Mouse (Mus musculus): ENCODE results near the gene Nudt1. TPM values are rescaled to one million over a fixed set of nuclear protein-coding genes. Genes with fewer than 3 reads are reported as not detected.
A peak's percentile ranks its signal among the peaks of the same experiment; 100 is the strongest.

The Nudt1 gene
- 44.8 and 54.7 TPM in 2 replicates for polyA plus RNA-seq (2014; fragmentation: Nextera tagmentation; extraction: Ambion mirVana)

DNA sequence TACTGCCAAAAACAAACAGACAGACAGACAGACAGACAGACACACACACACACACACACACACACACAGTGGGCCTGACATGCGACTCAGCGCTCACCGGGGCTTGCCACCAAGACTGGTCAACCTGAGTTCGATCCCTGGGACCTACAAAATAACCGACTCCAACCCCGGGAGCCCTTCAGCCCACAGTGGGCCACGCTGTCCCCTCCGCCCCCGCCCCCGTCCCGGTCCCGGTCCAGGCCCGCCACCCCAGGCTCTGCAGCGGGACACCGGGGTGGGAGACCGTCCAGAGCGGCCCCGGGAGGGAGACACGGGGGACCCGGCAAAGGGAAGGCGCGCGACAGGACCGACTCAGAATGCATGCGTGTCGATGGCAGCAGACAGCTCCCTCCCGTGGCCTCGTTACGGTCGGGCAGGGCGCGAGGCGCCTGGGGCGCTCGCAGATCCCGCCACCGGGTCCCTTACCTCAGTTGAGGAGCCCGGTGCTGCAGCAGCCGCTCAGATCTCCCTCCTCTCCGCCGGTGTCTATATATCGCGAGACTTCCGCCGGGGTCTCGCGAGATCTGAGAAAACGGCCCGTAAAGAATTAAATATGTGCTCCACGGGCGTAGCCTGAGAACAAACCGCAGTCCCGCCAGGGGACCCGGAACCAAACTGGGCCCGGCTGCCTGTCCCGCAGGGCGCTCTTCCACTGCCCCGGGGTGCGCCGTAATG lies at the start of gene Nudt1, which contains the start of gene Mad1l1:
TSS of gene Nudt1 (plus strand) at position 615 of the 714 bp plus-strand sequence.
TSS of gene Mad1l1 (minus strand) at position 511 of the 714 bp plus-strand sequence.
- Histone ChIP-seq H3K4me1 (ENCODE audit: control insufficient read depth, insufficient read depth, low read length) (no peaks in the 10 kb centered on the region), H3K36me3 (replicated peaks; ENCODE audit: control insufficient read depth, insufficient read depth, low read depth, low read length) (no peaks in the 10 kb centered on the region; the same call in 1 of the 2 replicates), H3K4me2 (ENCODE audit: low read depth, low read length) (peak within 1 kb of the TSS; percentile 69), H3K9ac (replicated peaks; ENCODE audit: low read length) (peak within 1 kb of the TSS; percentile 98), H3K27me3 (ENCODE audit: control insufficient read depth, insufficient read depth, low read length) (no peaks in the 10 kb centered on the region), H3K9me3 (replicated peaks; ENCODE audit: control insufficient read depth, low read length) (no peaks in the 10 kb centered on the region), H3K27ac (replicated peaks; ENCODE audit: low read depth, low read length) (peak within 1 kb of the TSS; percentile 44; the same call in 1 of the 2 replicates), H3K4me3 (ENCODE audit: low read depth, low read length) (peak within 1 kb of the TSS; percentile 95)
- peak; percentile 97 for DNase-seq (ENCODE audit: low spot score)
- ATAC-seq (replicated peaks; ENCODE audit: insufficient number of reproducible peaks, low FRiP score, low TSS enrichment, low read depth), result peak; percentile 80
- WGBS, result under 1% methylated on average over 55 of the region's 60 CpGs

DNA sequence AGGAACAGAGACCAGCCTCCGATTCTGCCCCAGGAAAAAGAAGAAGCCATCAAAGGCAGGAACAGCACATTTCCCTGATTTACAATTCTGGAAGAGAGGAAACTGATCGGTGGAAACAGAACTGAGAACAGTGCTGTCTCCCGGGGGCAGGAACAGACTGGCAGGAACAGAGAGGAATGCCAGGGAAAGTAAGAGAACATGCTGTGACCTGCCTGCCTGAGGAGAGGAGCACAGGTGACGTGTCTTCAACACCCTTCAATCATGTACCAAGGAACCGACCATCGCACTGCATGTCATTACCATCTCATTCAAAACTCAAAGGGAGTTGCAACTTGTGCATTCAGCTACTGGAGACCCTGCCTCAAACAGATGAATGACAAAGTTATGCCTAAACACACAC lies 44.7 kb upstream of the Nudt1 start:
- H3K4me3 ChIP-seq (ENCODE audit: low read depth, low read length), result no peak overlapping the region
- 83% methylated on average over 6 of the region's 6 CpGs for WGBS
- H3K4me1 ChIP-seq (ENCODE audit: control insufficient read depth, insufficient read depth, low read length), result no peaks in the 10 kb centered on the region
- H3K27me3 ChIP-seq (ENCODE audit: control insufficient read depth, insufficient read depth, low read length), result no peaks in the 10 kb centered on the region
- no peak overlapping the region for H3K4me2 ChIP-seq (ENCODE audit: low read depth, low read length)
- no peak for DNase-seq (ENCODE audit: low spot score)
- ATAC-seq (replicated peaks; ENCODE audit: insufficient number of reproducible peaks, low FRiP score, low TSS enrichment, low read depth), result no peak
- no peak overlapping the region for H3K9ac ChIP-seq (replicated peaks; ENCODE audit: low read length)
- H3K36me3 ChIP-seq (replicated peaks; ENCODE audit: control insufficient read depth, insufficient read depth, low read depth, low read length), result no peaks in the 10 kb centered on the region
- no peaks in the 10 kb centered on the region for H3K9me3 ChIP-seq (replicated peaks; ENCODE audit: control insufficient read depth, low read length)
- no peak overlapping the region for H3K27ac ChIP-seq (replicated peaks; ENCODE audit: low read depth, low read length)

DNA sequence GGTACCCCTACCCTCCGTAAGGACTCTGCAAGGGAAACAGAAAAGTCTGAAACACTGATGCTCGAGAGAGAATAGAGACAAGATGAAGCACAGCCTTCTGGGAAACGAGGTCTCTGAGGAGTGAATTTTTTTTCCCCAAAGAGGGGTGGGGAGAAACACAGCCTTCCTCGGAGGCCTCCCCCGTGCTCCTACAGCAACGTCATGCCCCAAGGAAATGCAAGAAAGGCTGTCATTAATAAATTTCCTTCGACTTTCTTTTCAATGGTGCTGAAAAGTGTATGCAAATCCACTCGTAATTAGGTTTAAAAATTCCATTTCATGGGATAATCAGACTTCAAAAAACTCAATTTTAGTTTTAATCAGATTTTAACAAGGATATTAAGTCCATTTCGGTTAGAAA lies 41.3 kb upstream of the Nudt1 start:
- Histone ChIP-seq H3K4me2 (ENCODE audit: low read depth, low read length) (no peak overlapping the region), H3K36me3 (replicated peaks; ENCODE audit: control insufficient read depth, insufficient read depth, low read depth, low read length) (no peaks in the 10 kb centered on the region; the same call in 1 of the 2 replicates), H3K27ac (replicated peaks; ENCODE audit: low read depth, low read length) (no peak overlapping the region), H3K4me1 (ENCODE audit: control insufficient read depth, insufficient read depth, low read length) (no peaks in the 10 kb centered on the region), H3K9ac (replicated peaks; ENCODE audit: low read length) (no peak overlapping the region), H3K27me3 (ENCODE audit: control insufficient read depth, insufficient read depth, low read length) (no peaks in the 10 kb centered on the region), H3K9me3 (replicated peaks; ENCODE audit: control insufficient read depth, low read length) (no peaks in the 10 kb centered on the region), H3K4me3 (ENCODE audit: low read depth, low read length) (no peak overlapping the region)
- no peak for DNase-seq (ENCODE audit: low spot score)
- ATAC-seq (replicated peaks; ENCODE audit: insufficient number of reproducible peaks, low FRiP score, low TSS enrichment, low read depth), result no peak
- 82% methylated on average over 9 of the region's 9 CpGs for WGBS

DNA sequence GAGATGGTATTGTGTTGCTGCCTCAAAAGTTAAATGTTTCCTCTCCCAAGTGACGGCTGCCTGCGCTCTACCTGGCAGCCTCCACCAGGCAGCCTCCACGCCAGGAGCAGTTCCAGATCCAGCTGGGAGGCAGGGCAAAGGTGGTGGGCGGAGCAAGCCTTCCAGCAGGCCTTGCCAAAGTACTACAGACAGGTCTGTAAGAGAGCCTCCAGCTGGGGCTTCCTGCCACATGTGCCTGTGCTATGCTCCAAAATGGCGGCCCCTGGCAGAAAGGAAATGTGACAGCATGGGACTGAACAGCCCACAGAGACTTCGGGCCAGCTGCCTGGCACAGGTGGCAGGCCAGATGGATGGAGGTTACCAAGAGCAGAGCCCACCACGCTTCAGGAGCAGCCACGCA lies 39.1 kb upstream of the Nudt1 start:
- peak; percentile 18 for DNase-seq (ENCODE audit: low spot score)
- no peaks in the 10 kb centered on the region for H3K9me3 ChIP-seq (replicated peaks; ENCODE audit: control insufficient read depth, low read length)
- H3K4me1 ChIP-seq (ENCODE audit: control insufficient read depth, insufficient read depth, low read length), result no peaks in the 10 kb centered on the region
- H3K27ac ChIP-seq (replicated peaks; ENCODE audit: low read depth, low read length), result no peak overlapping the region
- WGBS, result 76% methylated on average over 8 of the region's 8 CpGs
- no peak overlapping the region for H3K4me2 ChIP-seq (ENCODE audit: low read depth, low read length)
- H3K9ac ChIP-seq (replicated peaks; ENCODE audit: low read length), result no peak overlapping the region
- H3K27me3 ChIP-seq (ENCODE audit: control insufficient read depth, insufficient read depth, low read length), result no peaks in the 10 kb centered on the region
- no peak for ATAC-seq (replicated peaks; ENCODE audit: insufficient number of reproducible peaks, low FRiP score, low TSS enrichment, low read depth)
- H3K36me3 ChIP-seq (replicated peaks; ENCODE audit: control insufficient read depth, insufficient read depth, low read depth, low read length), result no peaks in the 10 kb centered on the region; the same call in 1 of the 2 replicates
- H3K4me3 ChIP-seq (ENCODE audit: low read depth, low read length), result no peak overlapping the region

DNA sequence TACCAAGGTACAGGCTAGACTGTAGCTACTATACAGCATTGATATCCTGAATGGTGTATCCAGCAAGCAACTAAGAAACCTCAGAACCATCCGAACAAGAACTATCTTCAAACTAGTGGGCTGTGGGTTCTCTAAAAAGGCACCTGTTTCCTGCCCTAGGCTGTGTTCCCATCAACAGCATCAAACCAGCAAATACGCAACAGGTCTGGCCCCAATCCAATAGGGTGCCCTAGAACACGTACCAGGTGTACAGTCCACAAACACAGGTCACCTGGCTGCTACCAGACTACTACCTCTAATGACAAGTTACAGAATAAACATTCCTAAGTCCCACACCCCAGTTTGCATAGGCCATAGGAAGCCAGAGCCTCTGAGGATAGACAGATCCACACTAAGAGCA lies 38.6 kb upstream of the Nudt1 start:
- ATAC-seq (replicated peaks; ENCODE audit: insufficient number of reproducible peaks, low FRiP score, low TSS enrichment, low read depth) (no peak), DNase-seq (ENCODE audit: low spot score) (no peak)
- Histone ChIP-seq H3K9me3 (replicated peaks; ENCODE audit: control insufficient read depth, low read length) (no peaks in the 10 kb centered on the region), H3K4me2 (ENCODE audit: low read depth, low read length) (no peak overlapping the region), H3K4me3 (ENCODE audit: low read depth, low read length) (no peak overlapping the region), H3K4me1 (ENCODE audit: control insufficient read depth, insufficient read depth, low read length) (no peaks in the 10 kb centered on the region), H3K36me3 (replicated peaks; ENCODE audit: control insufficient read depth, insufficient read depth, low read depth, low read length) (no peaks in the 10 kb centered on the region; the same call in 1 of the 2 replicates), H3K27me3 (ENCODE audit: control insufficient read depth, insufficient read depth, low read length) (no peaks in the 10 kb centered on the region), H3K9ac (replicated peaks; ENCODE audit: low read length) (no peak overlapping the region), H3K27ac (replicated peaks; ENCODE audit: low read depth, low read length) (no peak overlapping the region)
- 97% methylated on average over 3 of the region's 3 CpGs for WGBS

DNA sequence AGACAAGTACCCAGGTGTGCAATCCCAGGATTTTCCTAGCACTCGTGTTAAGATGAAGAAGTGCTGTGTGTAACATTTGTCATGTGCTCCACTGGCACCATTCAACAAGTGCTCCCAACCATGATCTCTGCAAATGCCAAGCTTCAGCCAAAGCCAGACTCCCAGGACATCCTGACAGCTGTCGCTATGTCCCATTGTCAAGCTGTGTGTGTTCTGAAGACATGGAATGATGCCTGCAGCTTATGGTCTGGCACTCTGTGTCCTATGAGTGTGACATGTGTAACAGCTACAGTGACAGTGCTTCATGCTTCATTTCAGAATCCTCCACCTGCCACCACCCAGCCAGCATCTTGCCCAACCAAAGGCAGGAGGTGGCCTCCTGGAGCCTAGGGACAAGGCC lies 37.4 kb upstream of the Nudt1 start:
- no peaks in the 10 kb centered on the region; the same call in 1 of the 2 replicates for H3K36me3 ChIP-seq (replicated peaks; ENCODE audit: control insufficient read depth, insufficient read depth, low read depth, low read length)
- H3K4me2 ChIP-seq (ENCODE audit: low read depth, low read length), result no peak overlapping the region
- WGBS, result 89% methylated on average over 2 of the region's 2 CpGs
- no peak for ATAC-seq (replicated peaks; ENCODE audit: insufficient number of reproducible peaks, low FRiP score, low TSS enrichment, low read depth)
- no peaks in the 10 kb centered on the region for H3K27me3 ChIP-seq (ENCODE audit: control insufficient read depth, insufficient read depth, low read length)
- DNase-seq (ENCODE audit: low spot score), result no peak
- no peaks in the 10 kb centered on the region for H3K9me3 ChIP-seq (replicated peaks; ENCODE audit: control insufficient read depth, low read length)
- no peak overlapping the region for H3K9ac ChIP-seq (replicated peaks; ENCODE audit: low read length)
- no peaks in the 10 kb centered on the region for H3K4me1 ChIP-seq (ENCODE audit: control insufficient read depth, insufficient read depth, low read length)
- no peak overlapping the region for H3K4me3 ChIP-seq (ENCODE audit: low read depth, low read length)
- no peak overlapping the region for H3K27ac ChIP-seq (replicated peaks; ENCODE audit: low read depth, low read length)

DNA sequence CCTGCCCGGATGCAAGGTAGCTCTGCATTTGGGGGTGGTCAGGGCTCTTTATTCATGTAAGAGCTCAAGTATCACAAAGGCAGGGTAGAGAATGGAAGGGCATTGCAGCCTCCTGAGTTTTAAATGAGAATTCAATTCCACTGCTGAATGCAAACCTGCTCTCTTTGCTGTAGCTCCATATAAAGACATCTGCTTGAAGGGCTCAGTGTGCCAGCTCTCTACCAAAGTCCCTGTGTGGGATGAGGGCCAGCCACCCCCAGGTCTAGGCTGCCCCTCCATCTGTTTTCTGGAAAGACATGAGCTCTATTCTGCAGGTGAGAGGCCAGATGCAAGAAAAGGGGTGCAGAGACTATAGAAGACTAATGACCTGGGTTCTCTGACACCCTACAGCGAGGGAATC lies 36.7 kb upstream of the Nudt1 start:
- no peak for ATAC-seq (replicated peaks; ENCODE audit: insufficient number of reproducible peaks, low FRiP score, low TSS enrichment, low read depth)
- WGBS, result 90% methylated on average over 2 of the region's 2 CpGs

DNA sequence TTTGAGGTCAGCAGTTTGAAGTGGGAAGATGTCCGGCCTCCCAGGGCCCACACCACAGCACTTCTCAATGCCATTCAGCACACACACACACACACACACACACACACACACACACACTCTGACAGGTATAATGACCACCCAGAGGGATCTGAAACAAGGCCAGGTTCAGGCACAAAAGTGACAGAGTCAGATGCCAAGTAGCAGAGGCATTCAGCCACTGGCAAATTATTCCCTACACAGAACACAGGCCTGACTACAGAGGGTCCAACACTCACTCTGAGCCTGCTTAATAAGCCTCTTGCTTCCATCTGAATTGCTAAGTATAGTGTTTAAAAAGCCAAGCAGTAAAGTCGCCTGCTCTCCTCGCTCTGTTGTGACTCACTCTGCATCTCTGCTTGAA lies 33.2 kb upstream of the Nudt1 start:
- H3K36me3 ChIP-seq (replicated peaks; ENCODE audit: control insufficient read depth, insufficient read depth, low read depth, low read length), result no peaks in the 10 kb centered on the region; the same call in 1 of the 2 replicates

More for the DNA sequence above, 36.7 kb upstream of the Nudt1 start:
- Histone ChIP-seq H3K4me3 (ENCODE audit: low read depth, low read length) (no peak overlapping the region), H3K36me3 (replicated peaks; ENCODE audit: control insufficient read depth, insufficient read depth, low read depth, low read length) (no peaks in the 10 kb centered on the region; the same call in 1 of the 2 replicates), H3K4me1 (ENCODE audit: control insufficient read depth, insufficient read depth, low read length) (no peaks in the 10 kb centered on the region), H3K9me3 (replicated peaks; ENCODE audit: control insufficient read depth, low read length) (no peaks in the 10 kb centered on the region), H3K9ac (replicated peaks; ENCODE audit: low read length) (no peak overlapping the region), H3K27me3 (ENCODE audit: control insufficient read depth, insufficient read depth, low read length) (no peaks in the 10 kb centered on the region), H3K27ac (replicated peaks; ENCODE audit: low read depth, low read length) (no peak overlapping the region), H3K4me2 (ENCODE audit: low read depth, low read length) (no peak overlapping the region)
- DNase-seq (ENCODE audit: low spot score), result no peak

More for the DNA sequence above, 33.2 kb upstream of the Nudt1 start:
- H3K9ac ChIP-seq (replicated peaks; ENCODE audit: low read length), result no peak overlapping the region
- no peak overlapping the region for H3K4me2 ChIP-seq (ENCODE audit: low read depth, low read length)
- no peak for ATAC-seq (replicated peaks; ENCODE audit: insufficient number of reproducible peaks, low FRiP score, low TSS enrichment, low read depth)
- no peaks in the 10 kb centered on the region for H3K27me3 ChIP-seq (ENCODE audit: control insufficient read depth, insufficient read depth, low read length)
- 86% methylated on average over 3 of the region's 3 CpGs for WGBS
- H3K4me1 ChIP-seq (ENCODE audit: control insufficient read depth, insufficient read depth, low read length), result no peaks in the 10 kb centered on the region
- no peaks in the 10 kb centered on the region for H3K9me3 ChIP-seq (replicated peaks; ENCODE audit: control insufficient read depth, low read length)
- H3K4me3 ChIP-seq (ENCODE audit: low read depth, low read length), result no peak overlapping the region
- H3K27ac ChIP-seq (replicated peaks; ENCODE audit: low read depth, low read length), result no peak overlapping the region
- DNase-seq (ENCODE audit: low spot score), result no peak
